Mouse (Mus musculus) liver, adult (tissue): ENCODE results near the gene Zbtb38.

Source experiments
- GATA4 ChIP-seq: IDR thresholded peaks from 2 replicates; pipeline ENCODE4 v1.6.1; 2014; ENCODE audit warnings: mild to moderate bottlenecking, low read length; ENCODE audit not compliant: insufficient replicate concordance

Gene Zbtb38

GRCm38 (mm10) chr9:96633771-96634170 lies 118.9 kb downstream of the Zbtb38 start:
- no peak for TF ChIP-seq GATA4
